Mouse (Mus musculus) forebrain, postnatal 0 days (tissue): ENCODE data around the gene Nfyb. TPM values are rescaled to one million over a fixed set of nuclear protein-coding genes. Genes with fewer than 3 reads are reported as not detected.
A peak's percentile ranks its signal among the peaks of the same experiment; 100 is the strongest.

ENCODE experiments used
- ATAC-seq: fragments of 200-750 bp; cut with Nextera tagmentation; 2 replicates; pipeline ENCODE4 v1.8.0; 2017; ENCODE audit warnings: mild to moderate bottlenecking, moderate library complexity
- DNase-seq: peaks from one replicate; pipeline ENCODE4 v3.0.0-alpha.2; 2015
- H3K27ac ChIP-seq: fragments of 300-500 bp; sonication (generic); 2 replicates; pipeline ENCODE4 v1.5.1; 2014; ENCODE audit warnings: low read depth, mild to moderate bottlenecking, antibody characterized with exemption, low read length, moderate library complexity, mixed read lengths
- H3K27me3 ChIP-seq: fragments of 300-500 bp; sonication (generic); 2 replicates; pipeline ENCODE4 v1.6.1; 2014; ENCODE audit warnings: mild to moderate bottlenecking, low read length, mixed read lengths; ENCODE audit not compliant: insufficient read depth
- H3K36me3 ChIP-seq: fragments of 300-500 bp; sonication (generic); 2 replicates; pipeline ENCODE4 v1.6.1; 2014; ENCODE audit warnings: mild to moderate bottlenecking, moderate library complexity; ENCODE audit not compliant: insufficient read depth
- H3K4me1 ChIP-seq: fragments of 300-500 bp; sonication (generic); 2 replicates; pipeline ENCODE4 v1.6.1; 2014; ENCODE audit warnings: antibody characterized with exemption; ENCODE audit not compliant: insufficient read depth
- H3K4me2 ChIP-seq: fragments of 300-500 bp; sonication (generic); 2 replicates; pipeline ENCODE4 v1.6.1; 2014; ENCODE audit warnings: low read depth, mild to moderate bottlenecking, moderate library complexity
- H3K4me3 ChIP-seq: fragments of 300-500 bp; sonication (generic); 2 replicates; pipeline ENCODE4 v1.5.1; 2014; ENCODE audit warnings: low read depth, low read length, mixed read lengths
- H3K9ac ChIP-seq: fragments of 300-500 bp; sonication (generic); 2 replicates; pipeline ENCODE4 v1.6.1; 2014; ENCODE audit warnings: mild to moderate bottlenecking
- H3K9me3 ChIP-seq: fragments of 300-500 bp; sonication (generic); 2 replicates; pipeline ENCODE4 v1.6.1; 2016; ENCODE audit warnings: low read length
- CTCF ChIP-seq: sonication (generic); IDR thresholded peaks from 2 replicates; pipeline ENCODE4 v1.5.1; 2016; ENCODE audit warnings: antibody characterized with exemption, control low read depth, low read depth
- WGBS: fragments of 180-500 bp; shearing (Covaris S2); extraction: QIAGEN DNeasy Blood & Tissue Kit; methylation state at CpG from one replicate; pipeline ENCODE4 v1.1.7; 2014; 5-methylcytosine and 5-hydroxymethylcytosine counted together
- polyA plus RNA-seq: library from polyadenylated mRNA; unstranded; fragments of >200 nt; fragmentation: Nextera tagmentation; extraction: Ambion mirVana; gene quantifications from 2 replicates; pipeline ENCODE4 v1.2.1, GENCODE M21; 2015
- total RNA-seq: library from RNA; depleted of rRNA; stranded (reverse); fragments of >200 nt; gene quantifications from 2 replicates; pipeline ENCODE4 v1.2.3, GENCODE M21; 2014

The Nfyb gene
- total and polyA plus RNA-seq, 2 experiments from 2014 or later: 32.4 to 78.1 TPM

DNA sequence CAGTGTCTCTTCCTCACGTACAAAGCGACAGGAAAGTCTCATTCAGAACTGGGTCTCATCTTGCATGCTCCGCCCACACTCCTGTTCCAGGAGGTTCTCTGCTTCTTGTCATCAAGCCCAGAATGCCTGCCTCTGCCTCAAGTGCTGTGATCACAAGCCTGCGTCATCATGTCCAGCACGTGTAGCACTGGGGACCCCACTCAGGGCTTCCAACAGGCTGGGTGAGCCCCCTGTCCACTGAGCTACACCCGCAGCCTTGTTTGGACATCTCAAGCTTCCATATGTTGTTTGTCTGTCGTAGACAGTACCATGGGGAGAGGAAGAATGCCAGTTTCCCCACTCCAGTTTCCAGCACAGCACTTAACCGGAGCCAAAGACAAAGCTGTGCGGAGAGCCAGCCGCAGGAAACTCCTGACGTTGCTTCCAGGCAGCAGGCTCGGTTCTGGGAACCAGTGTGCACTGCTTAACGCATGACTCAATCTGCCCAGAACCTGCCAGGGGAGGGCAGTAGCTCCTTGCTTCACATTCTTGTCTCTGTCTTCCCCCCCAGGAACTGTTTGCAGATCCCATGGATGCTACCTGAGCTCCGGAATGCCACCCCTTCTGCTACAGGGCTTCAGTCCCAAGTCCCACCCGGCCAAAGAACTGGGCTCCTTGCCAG is 31.3 kb upstream of the Nfyb start:
- peak overlapping the region; percentile 54; the same call in 1 of the 2 replicates for H3K27ac ChIP-seq
- H3K9ac ChIP-seq: peak overlapping the region; percentile 28; the same call in 1 of the 2 replicates
- DNase-seq (peak; percentile 84), ATAC-seq (peak; percentile 93)
- H3K36me3 ChIP-seq: no peaks in the 10 kb centered on the region
- whole genome bisulfite sequencing: 25% methylated on average over 15 of the region's 15 CpGs
- TF ChIP-seq CTCF: peak; percentile 65
- no peaks in the 10 kb centered on the region for H3K27me3 ChIP-seq
- H3K9me3 ChIP-seq: no peaks in the 10 kb centered on the region
- peak overlapping the region; percentile 24 for H3K4me3 ChIP-seq
- H3K4me2 ChIP-seq: peak overlapping the region; percentile 44
- H3K4me1 ChIP-seq: peaks cover 5% of the 10 kb centered on the region; the same call in 1 of the 2 replicates

DNA sequence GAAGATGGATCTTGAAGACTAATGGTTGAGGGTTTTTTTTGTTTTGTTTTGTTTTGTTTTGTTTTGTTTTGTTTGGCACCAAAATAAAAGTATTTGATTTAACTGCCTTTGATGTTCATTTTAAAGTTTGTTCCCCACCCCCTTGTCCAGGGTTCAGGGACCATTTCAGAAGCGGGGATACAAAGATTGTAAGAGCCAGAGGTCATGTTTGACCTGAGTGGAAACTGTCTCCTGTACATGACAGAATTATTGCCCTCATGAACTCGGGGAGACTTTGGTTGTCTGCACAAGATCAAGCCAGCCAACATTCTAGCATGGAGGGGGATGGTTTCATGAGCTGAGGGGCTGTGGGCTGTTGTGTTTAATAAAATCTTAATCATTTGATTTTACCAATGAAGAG is 28.4 kb upstream of the Nfyb start:
- Histone ChIP-seq H3K27ac (no peak overlapping the region), H3K4me1 (peaks cover 5% of the 10 kb centered on the region; the same call in 1 of the 2 replicates), H3K9ac (no peak overlapping the region), H3K4me3 (no peak overlapping the region), H3K9me3 (no peaks in the 10 kb centered on the region), H3K36me3 (no peaks in the 10 kb centered on the region), H3K27me3 (no peaks in the 10 kb centered on the region), H3K4me2 (no peak overlapping the region)
- no peak for DNase-seq
- no peak for TF ChIP-seq CTCF
- no peak for ATAC-seq
- WGBS: 71% methylated on average over 2 of the region's 2 CpGs

DNA sequence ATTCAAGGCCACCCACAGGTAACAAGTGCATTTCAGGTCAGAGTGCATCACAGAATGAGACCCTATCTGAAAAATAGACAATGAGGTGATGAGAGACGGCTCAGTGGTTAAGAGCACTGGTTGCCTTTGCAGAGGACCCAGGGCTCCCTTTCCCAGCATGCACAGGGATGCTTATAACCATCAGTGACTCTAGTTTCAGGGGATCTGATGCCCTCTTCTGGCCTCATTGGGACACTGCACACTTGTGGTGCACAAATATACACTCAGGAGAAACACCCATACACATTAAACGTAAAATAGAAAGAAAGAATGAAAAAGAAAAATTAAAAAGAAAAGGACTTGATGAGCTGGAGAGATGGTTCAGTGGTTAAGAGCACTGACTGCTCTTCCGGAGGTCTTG is 27.8 kb upstream of the Nfyb start:
- Histone ChIP-seq H3K9ac (no peak overlapping the region), H3K4me2 (no peak overlapping the region), H3K27me3 (no peaks in the 10 kb centered on the region), H3K36me3 (no peaks in the 10 kb centered on the region), H3K4me1 (peaks cover 5% of the 10 kb centered on the region; the same call in 1 of the 2 replicates), H3K9me3 (no peaks in the 10 kb centered on the region), H3K27ac (no peak overlapping the region), H3K4me3 (no peak overlapping the region)
- no peak for DNase-seq
- no peak for ATAC-seq
- 94% methylated on average over 3 of the region's 3 CpGs for WGBS
- TF ChIP-seq CTCF: no peak

DNA sequence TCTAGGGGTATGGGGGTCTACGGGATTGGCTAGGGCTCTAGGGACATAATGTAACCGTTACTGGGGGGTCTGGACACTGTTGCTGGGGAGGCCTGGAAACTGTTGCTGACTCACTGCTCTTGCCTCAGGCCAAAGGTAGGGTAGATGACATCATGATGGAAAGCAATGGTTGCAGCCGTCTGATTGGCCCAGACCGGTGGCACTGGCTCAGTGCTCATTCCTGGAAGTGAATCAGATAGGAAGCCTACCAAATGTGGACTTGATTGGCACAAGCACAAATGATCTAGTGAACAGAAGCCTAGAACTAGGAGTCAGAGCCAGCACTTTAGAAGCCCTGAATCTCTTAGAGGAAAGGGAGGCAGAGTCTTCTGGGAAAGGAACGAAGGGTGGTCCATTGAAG is 26.6 kb upstream of the Nfyb start:
- H3K4me1 ChIP-seq: peaks cover 5% of the 10 kb centered on the region; the same call in 1 of the 2 replicates
- H3K4me3 ChIP-seq: no peak overlapping the region
- no peaks in the 10 kb centered on the region for H3K36me3 ChIP-seq
- ATAC-seq (no peak), DNase-seq (no peak)
- no peak overlapping the region for H3K4me2 ChIP-seq
- no peaks in the 10 kb centered on the region for H3K9me3 ChIP-seq
- H3K27me3 ChIP-seq: no peaks in the 10 kb centered on the region
- H3K27ac ChIP-seq: no peak overlapping the region
- no peak for TF ChIP-seq CTCF
- 86% methylated on average over 5 of the region's 5 CpGs for WGBS
- H3K9ac ChIP-seq: no peak overlapping the region

DNA sequence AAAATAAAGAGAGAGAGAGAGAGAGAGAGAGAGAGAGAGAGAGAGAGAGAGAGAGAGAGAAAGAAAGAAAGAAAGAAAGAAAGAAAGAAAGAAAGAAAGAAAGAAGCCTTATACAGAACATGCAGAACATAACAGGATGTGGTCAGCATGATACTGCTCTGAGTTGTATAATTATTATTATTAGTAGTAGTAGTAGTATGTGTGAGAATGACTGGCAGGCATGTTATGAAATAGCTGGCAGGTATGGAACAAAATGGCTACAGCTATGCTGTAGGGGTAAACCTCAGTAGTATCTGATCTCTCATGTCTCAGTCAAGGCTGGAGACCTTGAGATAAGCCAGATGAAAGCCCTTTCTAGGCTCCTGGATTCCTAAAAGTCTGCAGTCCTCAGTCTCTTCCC is 25.2 kb upstream of the Nfyb start:
- Histone ChIP-seq H3K4me1 (no peaks in the 10 kb centered on the region), H3K4me2 (no peak overlapping the region), H3K9me3 (no peaks in the 10 kb centered on the region), H3K36me3 (no peaks in the 10 kb centered on the region), H3K4me3 (no peak overlapping the region), H3K27me3 (no peaks in the 10 kb centered on the region), H3K9ac (no peak overlapping the region), H3K27ac (no peak overlapping the region)
- ATAC-seq (no peak), DNase-seq (no peak)
- TF ChIP-seq CTCF: no peak

DNA sequence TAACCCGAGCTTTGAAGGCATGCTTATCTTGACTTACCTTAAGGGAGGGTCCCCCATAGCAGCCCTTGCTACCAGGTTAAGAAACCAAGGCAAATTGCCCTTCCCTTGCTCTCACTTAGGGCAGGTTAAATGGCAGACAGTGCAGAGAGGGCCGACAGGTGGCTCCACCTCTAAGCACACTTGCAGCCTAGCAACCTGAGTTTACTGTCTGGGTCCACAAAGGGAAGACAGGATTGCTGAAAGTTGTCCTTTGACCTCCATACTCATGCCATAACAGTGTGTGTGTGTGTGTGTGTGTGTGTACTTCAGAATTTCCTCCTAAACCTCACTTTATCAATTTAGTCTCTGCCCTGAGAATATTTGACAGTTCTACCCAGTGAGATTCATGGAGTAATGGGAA is 18.5 kb upstream of the Nfyb start:
- Histone ChIP-seq H3K9ac (no peak overlapping the region), H3K36me3 (no peaks in the 10 kb centered on the region), H3K9me3 (no peaks in the 10 kb centered on the region), H3K27me3 (no peaks in the 10 kb centered on the region), H3K4me3 (no peak overlapping the region), H3K4me1 (no peaks in the 10 kb centered on the region), H3K4me2 (no peak overlapping the region), H3K27ac (no peak overlapping the region)
- no peak for TF ChIP-seq CTCF
- WGBS: 53% methylated on average over 2 of the region's 2 CpGs
- no peak for DNase-seq
- ATAC-seq: no peak

DNA sequence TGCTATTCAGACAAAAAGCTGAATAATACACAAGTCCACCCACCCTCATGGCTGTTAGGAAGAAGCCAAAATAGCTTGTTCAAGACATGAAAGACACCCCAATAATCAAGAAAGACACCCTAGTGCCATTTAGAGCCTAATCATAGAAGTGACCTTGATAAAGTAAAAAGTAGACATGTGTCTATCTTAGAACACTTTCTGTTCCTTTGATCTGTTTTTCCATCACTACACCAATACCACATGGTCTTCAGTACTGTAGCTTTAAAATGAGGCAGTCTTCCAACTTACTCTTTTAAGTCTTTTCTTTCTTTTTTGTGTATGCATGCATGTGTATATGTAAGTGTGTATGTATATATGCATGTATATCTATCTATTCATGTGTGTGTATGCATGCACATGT is 16.9 kb upstream of the Nfyb start:
- H3K4me1 ChIP-seq: no peaks in the 10 kb centered on the region
- H3K4me2 ChIP-seq: no peak overlapping the region
- H3K27ac ChIP-seq: no peak overlapping the region
- no peak overlapping the region for H3K4me3 ChIP-seq
- no peaks in the 10 kb centered on the region for H3K36me3 ChIP-seq
- no peak for TF ChIP-seq CTCF
- DNase-seq (no peak), ATAC-seq (no peak)
- H3K9ac ChIP-seq: no peak overlapping the region
- H3K27me3 ChIP-seq: no peaks in the 10 kb centered on the region
- no peaks in the 10 kb centered on the region for H3K9me3 ChIP-seq
